Mouse (Mus musculus) intestine, embryonic 15.5 days (tissue): ENCODE data around the gene Apoc1. TPM values are rescaled to one million over a fixed set of nuclear protein-coding genes. Genes with fewer than 3 reads are reported as not detected.

Experiments used
- ATAC-seq: fragments of 200-750 bp; cut with Nextera tagmentation; 2 replicates; pipeline ENCODE4 v1.8.0; 2017; ENCODE audit warnings: moderate TSS enrichment, moderate library complexity
- H3K27ac ChIP-seq: fragments of 300-500 bp; sonication (generic); 2 replicates; pipeline ENCODE4 v1.5.1; 2015; ENCODE audit warnings: mild to moderate bottlenecking, inconsistent platforms
- H3K27me3 ChIP-seq: fragments of 300-500 bp; sonication (generic); replicated peaks from 2 replicates; pipeline ENCODE4 v1.6.1; 2015; ENCODE audit warnings: inconsistent platforms
- H3K36me3 ChIP-seq: fragments of 300-500 bp; sonication (generic); 2 replicates; pipeline ENCODE4 v1.6.1; 2015; ENCODE audit warnings: inconsistent platforms
- H3K4me1 ChIP-seq: fragments of 300-500 bp; sonication (generic); replicated peaks from 2 replicates; pipeline ENCODE4 v1.6.1; 2015; ENCODE audit warnings: inconsistent platforms
- H3K4me2 ChIP-seq: fragments of 300-500 bp; sonication (generic); replicated peaks from 2 replicates; pipeline ENCODE4 v1.6.1; 2015; ENCODE audit warnings: mild to moderate bottlenecking, inconsistent platforms
- H3K4me3 ChIP-seq: fragments of 300-500 bp; sonication (generic); replicated peaks from 2 replicates; pipeline ENCODE4 v1.5.1; 2015; ENCODE audit warnings: inconsistent platforms
- H3K9ac ChIP-seq: fragments of 300-500 bp; sonication (generic); 2 replicates; pipeline ENCODE4 v1.6.1; 2015; ENCODE audit warnings: inconsistent platforms
- H3K9me3 ChIP-seq: fragments of 300-500 bp; sonication (generic); 2 replicates; pipeline ENCODE4 v1.6.1; 2016; ENCODE audit warnings: inconsistent platforms
- WGBS: fragments of 180-500 bp; shearing (Covaris S2); methylation state at CpG from one replicate; pipeline ENCODE4 v1.1.7; 2015; 5-methylcytosine and 5-hydroxymethylcytosine counted together
- polyA plus RNA-seq: library from polyadenylated mRNA; unstranded; fragments of >200 nt; fragmentation: Nextera tagmentation; extraction: Ambion mirVana; gene quantifications from 2 replicates; pipeline ENCODE4 v1.2.1, GENCODE M21; 2015

Apoc1 gene
- polyA plus RNA-seq, 1 experiment from 2014 or later = 27.1 TPM

- Histone ChIP-seq H3K36me3 (peaks cover 18% of the 10 kb centered on the region), H3K27me3 (no peaks in the 10 kb centered on the region), H3K27ac (no peak overlapping the region), H3K4me2 (no peak overlapping the region), H3K9me3 (no peaks in the 10 kb centered on the region), H3K4me3 (no peak overlapping the region), H3K9ac (no peak overlapping the region), H3K4me1 (peaks cover 9% of the 10 kb centered on the region; the same call in 1 of the 2 replicates)
- no peak for ATAC-seq
- WGBS = 85% methylated on average over 4 of the region's 4 CpGs
Observed at GRCm38 (mm10) chr7:19717346-19717745, 24.9 kb upstream of the Apoc1 start.

- no peak overlapping the region for H3K4me3 ChIP-seq
Observed at GRCm38 (mm10) chr7:19716822-19717221, 24.4 kb upstream of the Apoc1 start.

DNA sequence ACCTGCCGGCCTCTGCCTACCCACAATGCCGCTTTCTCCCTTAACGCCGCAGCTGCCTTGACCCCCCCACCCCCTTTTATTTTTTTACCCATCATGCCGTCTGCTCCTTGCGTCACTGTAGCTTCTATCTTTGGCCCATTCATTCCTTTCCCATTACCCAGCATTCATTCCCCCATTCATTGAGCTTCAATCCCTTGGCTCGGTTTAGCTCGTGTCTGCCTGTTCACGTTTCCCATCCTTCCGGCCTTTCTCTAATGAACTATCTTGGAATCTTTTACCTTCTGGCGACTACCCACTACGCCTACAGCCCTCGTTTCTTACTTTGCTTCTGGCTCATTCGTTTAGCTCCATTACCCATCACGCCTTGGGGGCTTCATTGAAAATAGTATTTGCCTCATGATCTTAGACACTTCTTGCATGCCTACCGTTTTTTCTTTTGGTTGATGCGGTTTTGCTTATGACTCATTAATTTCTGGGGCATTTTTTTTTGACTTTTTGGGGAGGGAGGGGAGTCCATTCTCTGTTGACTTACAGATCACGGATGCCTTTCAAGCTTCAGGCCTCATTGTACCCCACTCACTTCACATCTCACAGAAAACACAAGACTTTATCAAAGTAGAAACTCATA, 23.7 kb upstream of the Apoc1 start:
- no peak for ATAC-seq
- peak overlapping the region; percentile 31; the same call in 1 of the 2 replicates for H3K9ac ChIP-seq
- no peaks in the 10 kb centered on the region for H3K9me3 ChIP-seq
- peak overlapping the region; percentile 86 for H3K27ac ChIP-seq
- peak overlapping the region; percentile 32 for H3K4me3 ChIP-seq
- peak overlapping the region; percentile 70 for H3K4me2 ChIP-seq
- no peaks in the 10 kb centered on the region for H3K27me3 ChIP-seq
- H3K36me3 ChIP-seq = peaks cover 21% of the 10 kb centered on the region
- WGBS = 5% methylated on average over 18 of the region's 18 CpGs
- H3K4me1 ChIP-seq = peaks cover 9% of the 10 kb centered on the region; the same call in 1 of the 2 replicates

More at GRCm38 (mm10) chr7:19716822-19717221, 24.4 kb upstream of the Apoc1 start:
- peaks cover 9% of the 10 kb centered on the region; the same call in 1 of the 2 replicates for H3K4me1 ChIP-seq
- no peaks in the 10 kb centered on the region for H3K27me3 ChIP-seq
- H3K9ac ChIP-seq = 0 out of 2 replicates have a peak overlapping the region, but pooled peaks have one; percentile 31
- H3K27ac ChIP-seq = peak overlapping the region; percentile 86; the same call in 1 of the 2 replicates
- H3K36me3 ChIP-seq = peaks cover 22% of the 10 kb centered on the region
- WGBS = 83% methylated on average over 2 of the region's 2 CpGs
- peak overlapping the region; percentile 70 for H3K4me2 ChIP-seq
- no peaks in the 10 kb centered on the region for H3K9me3 ChIP-seq
- no peak for ATAC-seq

GRCm38 (mm10) chr7:19715239-19716054, 23.0 kb upstream of the Apoc1 start, which contains the start of gene Tomm40:
TSS of gene Tomm40 (minus strand) at chr7:19715438.
- no peaks in the 10 kb centered on the region for H3K27me3 ChIP-seq
- peak within 1 kb of the TSS; percentile 96 for H3K9ac ChIP-seq
- H3K36me3 ChIP-seq = peaks cover 23% of the 10 kb centered on the region
- peaks cover 9% of the 10 kb centered on the region; the same call in 1 of the 2 replicates for H3K4me1 ChIP-seq
- ATAC-seq = peak; percentile 99
- H3K27ac ChIP-seq = peak within 1 kb of the TSS; percentile 86
- H3K4me3 ChIP-seq = peak within 1 kb of the TSS; percentile 100
- WGBS = under 1% methylated on average over 55 of the region's 59 CpGs
- no peaks in the 10 kb centered on the region for H3K9me3 ChIP-seq
- H3K4me2 ChIP-seq = peak within 1 kb of the TSS; percentile 79

DNA sequence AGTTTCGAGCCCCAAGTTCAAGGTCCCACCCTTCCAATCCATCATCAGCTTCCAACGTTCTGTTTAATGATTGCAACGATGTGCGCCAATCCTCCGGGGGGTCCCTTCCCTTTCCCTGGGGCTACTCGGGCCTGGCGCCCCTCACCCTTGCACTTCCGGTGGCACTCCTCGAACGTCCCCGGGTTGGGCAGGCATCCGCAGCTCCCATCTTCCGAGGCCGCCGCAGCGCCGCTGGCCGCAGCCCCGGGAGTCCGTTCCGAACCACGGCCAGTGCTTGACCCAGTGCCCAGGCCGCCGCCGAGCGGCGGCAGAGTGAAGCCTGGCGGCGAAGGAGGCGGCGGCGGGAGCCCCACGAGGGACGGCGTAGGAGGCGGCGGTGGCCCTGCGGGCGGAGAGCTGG, 22.4 kb upstream of the Apoc1 start:
- H3K4me2 ChIP-seq = peak overlapping the region; percentile 79
- peaks cover 27% of the 10 kb centered on the region for H3K36me3 ChIP-seq
- no peaks in the 10 kb centered on the region for H3K9me3 ChIP-seq
- H3K27ac ChIP-seq = peak overlapping the region; percentile 77
- ATAC-seq = no peak
- H3K27me3 ChIP-seq = no peaks in the 10 kb centered on the region
- peak overlapping the region; percentile 100 for H3K4me3 ChIP-seq
- under 1% methylated on average over 39 of the region's 39 CpGs for WGBS
- peaks cover 9% of the 10 kb centered on the region; the same call in 1 of the 2 replicates for H3K4me1 ChIP-seq
- peak overlapping the region; percentile 96 for H3K9ac ChIP-seq

DNA sequence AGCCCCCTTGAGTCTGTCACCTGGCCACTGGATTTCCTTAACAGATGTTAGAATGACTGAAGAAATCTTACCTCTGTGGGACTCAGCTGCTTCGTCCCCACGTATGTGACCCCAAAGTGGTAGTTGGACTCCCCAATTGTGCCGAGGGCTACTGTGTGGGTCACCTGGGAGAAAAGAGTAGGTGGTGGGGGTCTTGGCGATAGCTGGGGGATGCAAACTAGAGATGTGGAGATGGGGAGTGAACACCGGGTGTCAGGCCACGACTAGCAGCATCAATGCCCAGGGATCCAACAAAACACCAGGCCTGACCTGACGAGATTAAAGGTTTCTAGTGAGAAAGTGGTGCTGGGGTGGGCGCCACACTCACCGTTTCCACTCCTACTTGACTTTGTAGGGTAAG, 21.1 kb upstream of the Apoc1 start:
- no peak for ATAC-seq
- 86% methylated on average over 9 of the region's 9 CpGs for WGBS
- H3K27ac ChIP-seq = no peak overlapping the region
- peak overlapping the region; percentile 96 for H3K9ac ChIP-seq
- no peaks in the 10 kb centered on the region for H3K27me3 ChIP-seq
- no peak overlapping the region for H3K4me3 ChIP-seq
- H3K9me3 ChIP-seq = no peaks in the 10 kb centered on the region
- peaks cover 9% of the 10 kb centered on the region; the same call in 1 of the 2 replicates for H3K4me1 ChIP-seq
- peak overlapping the region; percentile 79; the same call in 1 of the 2 replicates for H3K4me2 ChIP-seq
- H3K36me3 ChIP-seq = peaks cover 30% of the 10 kb centered on the region

DNA sequence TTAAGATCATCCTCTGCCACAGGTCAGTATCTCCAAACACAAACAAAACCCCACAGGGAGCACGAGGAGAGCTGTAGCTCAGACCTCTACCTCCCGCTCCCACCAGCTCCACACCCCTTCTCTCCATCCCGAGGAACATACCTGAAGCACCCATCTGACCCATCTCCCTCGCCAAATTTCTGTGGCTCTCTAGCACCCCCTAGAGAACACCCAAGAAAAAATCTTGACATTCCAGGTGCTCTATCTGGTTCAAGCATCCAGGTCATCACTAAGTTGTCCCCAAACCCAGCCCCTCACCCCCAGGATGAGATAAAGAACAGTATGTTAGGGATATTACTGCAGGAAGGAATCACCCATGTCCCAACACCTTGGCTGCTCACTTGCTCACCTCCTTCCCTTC, 20.7 kb upstream of the Apoc1 start:
- no peak overlapping the region for H3K9ac ChIP-seq
- 39% methylated on average over 4 of the region's 4 CpGs for WGBS
- peaks cover 9% of the 10 kb centered on the region; the same call in 1 of the 2 replicates for H3K4me1 ChIP-seq
- H3K4me3 ChIP-seq = no peak overlapping the region
- H3K4me2 ChIP-seq = no peak overlapping the region
- ATAC-seq = no peak
- no peaks in the 10 kb centered on the region for H3K9me3 ChIP-seq
- no peak overlapping the region for H3K27ac ChIP-seq
- peaks cover 30% of the 10 kb centered on the region for H3K36me3 ChIP-seq
- no peaks in the 10 kb centered on the region for H3K27me3 ChIP-seq

- Histone ChIP-seq H3K9me3 (no peaks in the 10 kb centered on the region), H3K9ac (no peak overlapping the region), H3K27me3 (no peaks in the 10 kb centered on the region), H3K36me3 (peaks cover 30% of the 10 kb centered on the region), H3K27ac (no peak overlapping the region), H3K4me2 (no peak overlapping the region), H3K4me3 (no peak overlapping the region), H3K4me1 (peaks cover 9% of the 10 kb centered on the region; the same call in 1 of the 2 replicates)
- ATAC-seq = no peak
- 77% methylated on average over 4 of the region's 4 CpGs for WGBS
Observed at GRCm38 (mm10) chr7:19712414-19712813, 20.0 kb upstream of the Apoc1 start.

GRCm38 (mm10) chr7:19710650-19711049, 18.2 kb upstream of the Apoc1 start:
- no peak for ATAC-seq
- Histone ChIP-seq H3K36me3 (peaks cover 38% of the 10 kb centered on the region), H3K9me3 (no peaks in the 10 kb centered on the region), H3K4me2 (no peak overlapping the region), H3K4me1 (0 out of 2 replicates have a peak, but pooled peaks cover 9% of the 10 kb centered on the region), H3K4me3 (no peak overlapping the region), H3K27ac (no peak overlapping the region), H3K27me3 (no peaks in the 10 kb centered on the region), H3K9ac (no peak overlapping the region)
- 88% methylated on average over 10 of the region's 10 CpGs for WGBS

DNA sequence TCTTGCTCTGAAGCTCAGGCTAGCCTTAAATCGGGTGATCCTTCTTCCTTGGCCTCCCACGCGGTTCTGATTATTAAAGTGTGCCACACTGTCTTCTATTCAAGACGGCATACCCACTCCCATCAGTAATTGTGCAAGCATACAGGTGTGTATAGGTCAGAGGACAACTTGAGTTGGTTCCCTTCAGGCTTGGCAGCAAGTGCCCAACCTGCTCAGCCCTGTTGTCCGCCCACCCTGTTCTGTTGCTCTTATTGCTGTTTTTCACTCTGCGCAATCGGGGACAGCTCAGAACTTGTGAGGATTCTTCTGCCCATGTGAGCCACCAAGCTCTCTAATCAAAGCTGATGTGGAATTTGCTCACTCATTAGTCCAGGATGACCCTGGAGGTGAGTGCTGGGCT, 12.8 kb upstream of the Apoc1 start:
- H3K27ac ChIP-seq = no peak overlapping the region
- no peak overlapping the region for H3K4me3 ChIP-seq
- H3K9ac ChIP-seq = no peak overlapping the region
- peaks cover 17% of the 10 kb centered on the region for H3K4me1 ChIP-seq
- H3K4me2 ChIP-seq = no peak overlapping the region
- 97% methylated on average over 7 of the region's 7 CpGs for WGBS
- peaks cover 30% of the 10 kb centered on the region for H3K36me3 ChIP-seq
- ATAC-seq = no peak
- no peaks in the 10 kb centered on the region for H3K9me3 ChIP-seq
- H3K27me3 ChIP-seq = no peaks in the 10 kb centered on the region

GRCm38 (mm10) chr7:19704475-19704874, 12.0 kb upstream of the Apoc1 start:
- H3K27ac ChIP-seq = no peak overlapping the region
- no peaks in the 10 kb centered on the region for H3K9me3 ChIP-seq
- 87% methylated on average over 4 of the region's 4 CpGs for WGBS
- H3K4me2 ChIP-seq = no peak overlapping the region
- no peak for ATAC-seq
- H3K9ac ChIP-seq = no peak overlapping the region
- H3K4me1 ChIP-seq = peaks cover 20% of the 10 kb centered on the region
- no peak overlapping the region for H3K4me3 ChIP-seq
- H3K36me3 ChIP-seq = peaks cover 23% of the 10 kb centered on the region
- H3K27me3 ChIP-seq = no peaks in the 10 kb centered on the region

GRCm38 (mm10) chr7:19702859-19703555, 10.5 kb upstream of the Apoc1 start:
- Histone ChIP-seq H3K4me1 (peaks cover 35% of the 10 kb centered on the region), H3K27ac (no peak overlapping the region), H3K9ac (no peak overlapping the region), H3K9me3 (no peaks in the 10 kb centered on the region), H3K4me3 (no peak overlapping the region), H3K27me3 (no peaks in the 10 kb centered on the region), H3K36me3 (peaks cover 16% of the 10 kb centered on the region), H3K4me2 (no peak overlapping the region)
- WGBS = 90% methylated on average over 16 of the region's 16 CpGs
- no peak for ATAC-seq
